Mouse (Mus musculus) neural tube, embryonic 10.5 days (tissue): ENCODE measurements at regions not wholly inside any gene's neighbourhood (a gene's known extent, or its start where the extent isn't known, plus 50 kb on each side); places are given as distances from the start of the nearest gene placed in this dataset.

Experiments used
- DNase-seq: peaks from one replicate; pipeline ENCODE4 v3.0.0-alpha.2; 2017; ENCODE audit warnings: low spot score; ENCODE audit errors: extremely low spot score

DNA sequence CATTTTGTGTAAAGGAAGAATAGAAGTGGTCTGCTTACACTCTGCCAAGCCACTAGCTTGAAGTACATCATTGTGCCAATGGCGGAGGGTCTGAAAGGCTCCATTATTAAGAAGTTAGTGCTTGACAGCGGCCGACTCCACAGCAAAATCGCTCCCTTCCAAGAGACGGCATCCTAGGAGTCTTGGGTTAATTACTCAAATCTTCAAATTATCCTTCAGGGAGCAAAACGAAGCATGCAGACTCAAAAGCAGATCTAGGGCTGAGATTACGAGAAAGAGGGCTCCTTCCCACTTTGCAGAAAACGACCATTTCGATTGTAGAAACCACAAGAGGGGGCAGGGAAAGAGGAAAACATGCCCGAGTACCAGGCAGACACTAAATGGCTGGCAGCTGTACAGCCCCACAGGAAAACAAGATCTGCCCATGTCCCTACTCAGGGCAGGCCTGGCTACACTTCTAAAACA lies 121.9 kb upstream of the Ankrd55 start:
- DNase-seq = no peak

GRCm38 (mm10) chr13:112168468-112168867 lies 119.8 kb upstream of the Ankrd55 start:
- DNase-seq = no peak

- no peak for DNase-seq
These were observed 117.4 kb upstream of the Ankrd55 start for GRCm38 (mm10) chr13:112170872-112171271.

- DNase-seq = no peak
These were observed 116.1 kb upstream of the Ankrd55 start for GRCm38 (mm10) chr13:112171940-112172715.

DNA sequence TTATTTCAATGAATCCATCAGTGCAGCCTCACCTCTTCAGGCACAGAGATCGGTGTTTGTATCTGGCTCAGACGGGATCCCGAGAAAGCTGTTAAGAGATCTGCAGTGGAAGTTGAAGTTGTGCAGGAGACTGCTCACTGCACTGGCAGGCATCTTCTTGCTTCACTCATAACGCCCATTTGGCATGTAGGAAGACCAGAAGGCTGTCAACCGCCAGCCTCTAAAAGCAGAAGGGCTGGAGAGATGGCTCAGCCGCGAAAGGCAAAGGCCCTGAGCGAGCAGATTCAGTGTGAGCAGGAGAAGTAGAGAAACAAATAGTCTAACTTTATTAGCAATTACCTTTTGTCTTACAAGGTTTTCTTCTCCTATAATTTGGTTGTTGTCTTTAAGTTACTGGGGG lies 114.3 kb upstream of the Ankrd55 start:
- DNase-seq = no peak

GRCm38 (mm10) chr13:112178031-112178430 lies 110.2 kb upstream of the Ankrd55 start:
- no peak for DNase-seq

DNA sequence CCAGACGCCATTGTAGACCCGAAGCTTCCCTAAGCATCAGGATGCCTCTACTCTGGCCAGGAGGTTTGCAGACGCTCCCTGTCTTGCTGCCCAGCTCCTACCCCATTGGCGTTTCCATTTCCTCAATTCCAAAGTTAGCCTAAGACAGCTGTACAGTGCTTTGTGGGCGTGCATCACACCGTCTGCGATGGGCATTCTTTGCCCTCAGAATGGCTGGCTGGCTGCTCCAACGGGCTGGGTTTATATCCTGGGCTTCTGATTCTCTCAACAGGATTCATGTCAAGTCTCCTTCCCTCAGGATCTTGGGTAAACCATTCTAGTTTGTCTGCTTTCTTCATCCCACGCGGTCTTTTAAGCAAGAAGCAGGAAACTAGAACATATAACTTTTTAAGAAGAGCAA lies 104.3 kb upstream of the Ankrd55 start:
- no peak for DNase-seq

- DNase-seq = peak; percentile 38
These were observed 103.1 kb upstream of the Ankrd55 start for GRCm38 (mm10) chr13:112185116-112185515.

DNA sequence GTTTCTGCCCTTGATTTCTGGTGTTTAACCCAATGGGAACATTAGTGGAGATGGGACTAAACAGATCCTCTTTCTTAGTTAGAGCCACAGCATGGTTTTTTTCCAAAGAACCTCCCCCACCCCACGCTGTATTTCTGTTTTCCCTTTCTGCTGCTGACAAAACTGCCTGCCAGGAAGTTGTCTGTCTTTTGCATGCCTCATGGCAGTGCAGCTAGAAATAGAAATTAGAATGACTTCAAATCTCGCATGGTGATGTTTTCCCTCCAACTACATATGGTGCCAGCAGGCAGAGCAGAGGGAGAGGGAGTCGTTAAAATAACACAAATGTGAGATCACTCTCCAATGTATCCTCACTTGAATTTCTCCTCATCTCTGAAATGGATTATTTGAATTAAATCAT lies 101.0 kb upstream of the Ankrd55 start:
- no peak for DNase-seq

GRCm38 (mm10) chr13:112188313-112188712 lies 99.9 kb upstream of the Ankrd55 start:
- no peak for DNase-seq

DNA sequence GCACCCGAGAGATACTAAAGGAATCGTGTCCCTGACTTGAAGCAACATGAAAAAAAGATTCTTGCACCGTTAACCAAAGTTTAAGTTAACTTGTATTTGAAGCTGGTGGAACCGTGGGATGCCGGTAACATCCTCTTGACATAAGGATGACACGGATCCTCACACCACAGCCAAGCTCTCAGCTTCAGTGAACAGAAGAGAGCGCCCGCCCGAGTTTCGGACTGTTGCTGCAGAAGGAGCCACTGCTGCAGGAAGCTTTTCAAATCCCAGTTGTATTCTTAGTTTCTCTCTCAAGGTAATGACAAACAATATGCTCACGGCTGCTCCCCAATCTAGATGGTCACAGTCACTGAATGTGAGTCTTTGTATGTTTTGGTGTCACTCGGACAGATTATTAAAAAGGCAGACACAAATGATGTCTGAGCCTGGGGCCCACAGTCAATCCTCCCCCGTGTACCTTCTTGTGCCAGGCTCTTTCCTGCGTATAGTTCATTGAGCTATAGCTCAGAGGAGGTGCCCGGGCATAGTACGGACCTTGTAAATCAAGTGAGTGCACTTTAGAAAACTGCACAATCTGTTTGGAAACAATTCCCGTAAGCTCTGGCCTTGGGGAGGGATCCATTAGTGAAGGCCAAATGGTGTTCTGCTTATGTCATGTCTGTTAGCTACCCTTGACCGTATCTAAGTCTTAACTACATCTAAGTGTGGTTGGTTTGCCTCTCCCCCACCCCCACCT lies 99.3 kb upstream of the Ankrd55 start:
- DNase-seq = no peak

- no peak for DNase-seq
These were observed 98.6 kb upstream of the Ankrd55 start for GRCm38 (mm10) chr13:112189605-112190004.

DNA sequence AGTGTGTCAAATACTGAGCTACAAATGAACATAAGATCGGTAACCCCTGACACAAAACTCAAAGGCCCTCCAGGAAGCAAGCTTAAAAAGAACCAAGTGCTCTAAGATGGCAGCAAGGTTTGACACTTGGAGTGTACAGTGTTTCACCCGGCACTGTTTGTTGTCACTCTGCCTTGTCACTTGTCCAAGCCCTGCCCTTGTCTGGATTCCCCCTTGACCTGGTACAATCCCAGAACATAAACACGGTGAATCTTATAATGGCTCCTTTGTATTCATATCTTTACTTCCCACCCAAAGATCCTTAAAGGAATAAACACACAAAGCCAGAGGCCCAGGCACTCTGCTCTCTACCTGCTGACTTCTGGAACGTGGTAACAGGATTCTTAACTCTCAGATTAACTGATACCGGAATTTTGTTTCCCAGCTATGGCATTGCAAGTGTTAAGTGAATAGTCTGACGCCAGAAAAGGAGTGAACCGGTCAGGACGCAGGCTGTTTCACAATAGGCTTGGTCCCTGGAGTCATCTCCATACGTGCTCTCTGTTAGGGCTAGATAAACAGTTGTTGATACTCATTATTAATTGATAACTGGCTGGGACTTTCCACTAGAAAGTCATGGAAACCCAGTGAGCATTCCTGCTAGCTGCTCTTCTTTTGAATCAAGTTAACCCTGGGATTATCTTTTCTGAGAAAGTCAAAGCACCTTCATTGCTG lies 95.9 kb upstream of the Ankrd55 start:
- no peak for DNase-seq

DNA sequence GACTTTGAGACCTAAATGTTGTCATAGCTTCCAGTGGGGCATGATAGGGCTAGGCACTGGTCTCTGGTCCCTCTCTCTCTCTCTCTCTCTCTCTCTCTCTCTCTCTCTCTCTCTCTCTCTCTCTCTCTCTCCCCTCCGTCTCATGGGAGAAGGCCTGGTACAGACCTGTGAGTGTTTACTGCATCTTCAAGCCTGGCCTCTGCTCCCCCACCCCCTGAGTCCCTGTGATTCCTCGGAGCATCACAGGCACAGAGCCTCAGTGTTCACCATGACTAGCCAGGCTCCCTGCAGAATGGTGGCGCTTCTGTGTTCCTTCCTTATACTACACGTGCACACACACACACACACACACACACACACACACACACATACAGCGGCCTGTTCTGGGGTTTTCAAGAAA lies 94.6 kb upstream of the Ankrd55 start:
- no peak for DNase-seq

GRCm38 (mm10) chr13:112194991-112195390 lies 93.3 kb upstream of the Ankrd55 start:
- no peak for DNase-seq

DNA sequence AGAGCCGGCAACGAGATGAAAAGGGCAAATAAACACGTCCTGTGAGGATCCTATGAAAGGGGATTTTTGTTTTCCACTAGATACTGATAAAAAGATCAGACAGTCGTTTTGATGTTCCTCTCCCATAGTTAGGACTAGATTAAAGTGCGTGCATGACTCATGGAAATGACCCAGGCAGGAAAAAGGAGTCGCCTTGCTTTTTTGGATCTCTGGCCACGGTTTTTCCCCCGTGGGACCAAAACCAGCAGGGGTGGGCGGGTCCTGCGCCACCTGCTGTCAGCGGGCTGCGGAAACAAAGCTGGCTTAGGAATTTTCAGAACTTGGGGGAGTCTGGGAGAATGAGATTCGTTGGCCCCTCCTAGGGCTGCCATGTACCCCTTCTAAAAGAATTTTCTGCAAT lies 91.5 kb upstream of the Ankrd55 start:
- DNase-seq = peak; percentile 51

GRCm38 (mm10) chr13:112203721-112204120 lies 84.5 kb upstream of the Ankrd55 start:
- no peak for DNase-seq

DNA sequence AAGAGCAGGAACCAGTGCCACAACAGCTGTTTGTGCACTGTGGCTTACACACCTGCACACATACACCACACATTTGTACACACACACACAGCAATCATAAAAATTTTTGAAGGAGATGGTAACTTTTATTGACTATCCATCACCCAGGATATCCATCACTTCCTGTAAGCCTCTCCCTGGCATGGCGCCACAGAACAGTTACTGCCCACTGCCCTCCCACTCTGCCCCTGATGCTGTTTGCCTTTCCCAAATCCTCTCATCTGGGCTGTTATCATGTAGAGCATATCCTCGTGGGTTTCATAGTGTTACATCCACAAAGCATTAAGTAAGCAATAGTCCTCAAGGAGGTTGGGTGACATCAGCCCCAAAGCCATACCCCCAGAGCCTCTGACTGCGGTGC lies 84.0 kb upstream of the Ankrd55 start:
- DNase-seq = no peak

GRCm38 (mm10) chr13:112204813-112205212 lies 83.4 kb upstream of the Ankrd55 start:
- no peak for DNase-seq

- no peak for DNase-seq
These were observed 80.5 kb upstream of the Ankrd55 start for GRCm38 (mm10) chr13:112207617-112208235.

GRCm38 (mm10) chr13:112211841-112212240 lies 76.4 kb upstream of the Ankrd55 start:
- DNase-seq = no peak

- no peak for DNase-seq
These were observed 75.9 kb upstream of the Ankrd55 start for GRCm38 (mm10) chr13:112212391-112212790.
